Mouse (Mus musculus) testis, adult 2 months (tissue): ENCODE data around the gene Nsun4. TPM values are rescaled to one million over a fixed set of nuclear protein-coding genes. Genes with fewer than 3 reads are reported as not detected.

Source experiments
- H3K27ac ChIP-seq: fragments of 200-500 bp; 2 replicates; pipeline ENCODE4 v1.5.1; 2012; ENCODE audit warnings: low read depth, low read length; ENCODE audit not compliant: control insufficient read depth, insufficient read depth
- H3K27me3 ChIP-seq: fragments of 200-500 bp; 2 replicates; pipeline ENCODE4 v1.6.1; 2012; ENCODE audit warnings: mild to moderate bottlenecking, low read length, moderate library complexity; ENCODE audit not compliant: control insufficient read depth, insufficient read depth
- H3K36me3 ChIP-seq: fragments of 200-500 bp; 2 replicates; pipeline ENCODE4 v1.6.1; 2012; ENCODE audit warnings: mild to moderate bottlenecking, low read length; ENCODE audit not compliant: control insufficient read depth, insufficient read depth
- H3K4me1 ChIP-seq: fragments of 200-500 bp; 2 replicates; pipeline ENCODE4 v1.6.1; 2012; ENCODE audit warnings: low read length; ENCODE audit not compliant: control insufficient read depth, insufficient read depth
- H3K4me3 ChIP-seq: fragments of 200-500 bp; 2 replicates; pipeline ENCODE4 v1.5.1; 2012; ENCODE audit warnings: low read depth, mild to moderate bottlenecking, low read length, moderate library complexity, mixed read lengths; ENCODE audit not compliant: control insufficient read depth
- CTCF ChIP-seq: fragments of 200-500 bp; IDR thresholded peaks from 2 replicates; pipeline ENCODE4 v1.5.1; 2012; ENCODE audit warnings: low read depth, mild to moderate bottlenecking, inconsistent platforms, low read length, moderate library complexity; ENCODE audit not compliant: control insufficient read depth, insufficient read depth, insufficient replicate concordance
- POLR2A ChIP-seq: fragments of 200-500 bp; IDR thresholded peaks from 2 replicates; pipeline ENCODE4 v1.6.1; 2012; ENCODE audit warnings: low read depth, mild to moderate bottlenecking, inconsistent platforms, low read length, moderate library complexity; ENCODE audit not compliant: control insufficient read depth
- polyA plus RNA-seq: library from polyadenylated mRNA; depleted of rRNA; stranded (reverse); fragments of >200 nt; gene quantifications from 2 replicates; pipeline ENCODE4 v1.2.3, GENCODE M21; 2012

Nsun4 gene
- polyA plus RNA-seq, 1 experiment = 263 TPM

GRCm38 (mm10) chr4:116016396-116016795 is 37.3 kb downstream of the Nsun4 start:
- TF ChIP-seq CTCF (no peak), POLR2A (no peak)
- Histone ChIP-seq H3K36me3 (no peaks in the 10 kb centered on the region), H3K4me3 (peak overlapping the region; percentile 93), H3K27me3 (no peaks in the 10 kb centered on the region), H3K27ac (no peak overlapping the region), H3K4me1 (peaks cover 10% of the 10 kb centered on the region)

GRCm38 (mm10) chr4:116015996-116016395 is 37.7 kb downstream of the Nsun4 start:
- Histone ChIP-seq H3K4me3 (peak overlapping the region; percentile 93), H3K27ac (no peak overlapping the region)

GRCm38 (mm10) chr4:116015502-116015901 is 38.2 kb downstream of the Nsun4 start:
- no peaks in the 10 kb centered on the region for H3K27me3 ChIP-seq
- peaks cover 10% of the 10 kb centered on the region for H3K4me1 ChIP-seq
- no peaks in the 10 kb centered on the region for H3K36me3 ChIP-seq
- no peak overlapping the region for H3K4me3 ChIP-seq
- H3K27ac ChIP-seq = no peak overlapping the region
- TF ChIP-seq POLR2A (no peak), CTCF (no peak)

More at GRCm38 (mm10) chr4:116015996-116016395, 37.7 kb downstream of the Nsun4 start:
- Histone ChIP-seq H3K36me3 (no peaks in the 10 kb centered on the region), H3K4me1 (peaks cover 10% of the 10 kb centered on the region), H3K27me3 (no peaks in the 10 kb centered on the region)
- TF ChIP-seq CTCF (no peak), POLR2A (no peak)

GRCm38 (mm10) chr4:116010186-116010585 is 43.5 kb downstream of the Nsun4 start:
- Histone ChIP-seq H3K4me3 (no peak overlapping the region), H3K27me3 (no peaks in the 10 kb centered on the region), H3K27ac (no peak overlapping the region), H3K4me1 (no peaks in the 10 kb centered on the region), H3K36me3 (no peaks in the 10 kb centered on the region)
- no peak for TF ChIP-seq CTCF

- TF ChIP-seq POLR2A (no peak), CTCF (no peak)
- peaks cover 3% of the 10 kb centered on the region for H3K36me3 ChIP-seq
- no peaks in the 10 kb centered on the region for H3K4me1 ChIP-seq
- no peak overlapping the region for H3K27ac ChIP-seq
- H3K4me3 ChIP-seq = no peak overlapping the region
- no peaks in the 10 kb centered on the region for H3K27me3 ChIP-seq
Observed at GRCm38 (mm10) chr4:116001206-116001605, 52.5 kb downstream of the Nsun4 start.

- TF ChIP-seq CTCF = no peak
- no peak for TF ChIP-seq POLR2A
- Histone ChIP-seq H3K36me3 (peaks cover 3% of the 10 kb centered on the region), H3K27me3 (no peaks in the 10 kb centered on the region), H3K27ac (no peak overlapping the region), H3K4me1 (no peaks in the 10 kb centered on the region), H3K4me3 (no peak overlapping the region)
Observed at GRCm38 (mm10) chr4:116000671-116001070, 53.0 kb downstream of the Nsun4 start.

GRCm38 (mm10) chr4:115996729-115997128 is 56.9 kb downstream of the Nsun4 start:
- no peak for TF ChIP-seq POLR2A
- TF ChIP-seq CTCF = no peak
- Histone ChIP-seq H3K27me3 (no peaks in the 10 kb centered on the region), H3K36me3 (no peaks in the 10 kb centered on the region), H3K27ac (no peak overlapping the region), H3K4me3 (no peak overlapping the region), H3K4me1 (no peaks in the 10 kb centered on the region)

- Histone ChIP-seq H3K4me1 (no peaks in the 10 kb centered on the region), H3K27me3 (no peaks in the 10 kb centered on the region), H3K27ac (no peak overlapping the region), H3K36me3 (no peaks in the 10 kb centered on the region), H3K4me3 (no peak overlapping the region)
- TF ChIP-seq CTCF = no peak
Observed at GRCm38 (mm10) chr4:115995376-115995730, 58.3 kb downstream of the Nsun4 start.
